Mouse (Mus musculus) midbrain, postnatal 0 days (tissue): ENCODE measurements around the gene Col12a1. TPM values are rescaled to one million over a fixed set of nuclear protein-coding genes. Genes with fewer than 3 reads are reported as not detected.

Experiments used
- ATAC-seq: fragments of 200-750 bp; cut with Nextera tagmentation; 2 replicates; pipeline ENCODE4 v1.8.0; 2017; ENCODE audit warnings: moderate number of reproducible peaks, mild to moderate bottlenecking, moderate TSS enrichment, moderate library complexity; ENCODE audit not compliant: low FRiP score
- DNase-seq: peaks from one replicate; pipeline ENCODE4 v3.0.0-alpha.2; 2015; ENCODE audit warnings: low spot score
- H3K27ac ChIP-seq: fragments of 300-500 bp; sonication (generic); 2 replicates; pipeline ENCODE4 v1.5.1; 2014; ENCODE audit warnings: low read depth, mild to moderate bottlenecking, low read length, mixed read lengths
- H3K27me3 ChIP-seq: fragments of 300-500 bp; sonication (generic); 2 replicates; pipeline ENCODE4 v1.6.1; 2014; ENCODE audit warnings: low read length, control low read depth, mixed read lengths; ENCODE audit not compliant: insufficient read depth
- H3K36me3 ChIP-seq: fragments of 300-500 bp; sonication (generic); 2 replicates; pipeline ENCODE4 v1.6.1; 2014; ENCODE audit warnings: low read length, control low read depth, mixed read lengths; ENCODE audit not compliant: insufficient read depth
- H3K4me1 ChIP-seq: fragments of 300-500 bp; sonication (generic); 2 replicates; pipeline ENCODE4 v1.6.1; 2014; ENCODE audit warnings: mild to moderate bottlenecking, control low read depth, antibody characterized with exemption, low read length, mixed read lengths; ENCODE audit not compliant: insufficient read depth
- H3K4me2 ChIP-seq: fragments of 300-500 bp; sonication (generic); 2 replicates; pipeline ENCODE4 v1.6.1; 2014; ENCODE audit warnings: low read depth, mild to moderate bottlenecking, low read length, mixed read lengths; ENCODE audit not compliant: poor library complexity, severe bottlenecking
- H3K4me3 ChIP-seq: fragments of 300-500 bp; sonication (generic); 2 replicates; pipeline ENCODE4 v1.5.1; 2014; ENCODE audit warnings: low read depth, mild to moderate bottlenecking, low read length, moderate library complexity
- H3K9ac ChIP-seq: fragments of 300-500 bp; sonication (generic); replicated peaks from 2 replicates; pipeline ENCODE4 v1.6.1; 2014; ENCODE audit warnings: mild to moderate bottlenecking, low read length, moderate library complexity, mixed read lengths; ENCODE audit not compliant: poor library complexity, severe bottlenecking
- H3K9me3 ChIP-seq: fragments of 300-500 bp; sonication (generic); 2 replicates; pipeline ENCODE4 v1.6.1; 2016; ENCODE audit warnings: low read length, control low read depth
- CTCF ChIP-seq: IDR thresholded peaks from 2 replicates; pipeline ENCODE4 v1.5.1; 2016; ENCODE audit warnings: antibody characterized with exemption, mild to moderate bottlenecking
- WGBS: fragments of 180-500 bp; shearing (Covaris S2); extraction: QIAGEN DNeasy Blood & Tissue Kit; methylation state at CpG from one replicate; pipeline ENCODE4 v1.1.7; 2014; 5-methylcytosine and 5-hydroxymethylcytosine counted together
- polyA plus RNA-seq: library from polyadenylated mRNA; unstranded; fragments of >200 nt; fragmentation: Nextera tagmentation; extraction: Ambion mirVana; gene quantifications from 2 replicates; pipeline ENCODE4 v1.2.1, GENCODE M21; 2015
- total RNA-seq: library from RNA; depleted of rRNA; stranded (reverse); fragments of >200 nt; gene quantifications from 2 replicates; pipeline ENCODE4 v1.2.3, GENCODE M21; 2014

Gene Col12a1
- total and polyA plus RNA-seq, 2 experiments from 2014 or later = 5.9 to 19.8 TPM

DNA sequence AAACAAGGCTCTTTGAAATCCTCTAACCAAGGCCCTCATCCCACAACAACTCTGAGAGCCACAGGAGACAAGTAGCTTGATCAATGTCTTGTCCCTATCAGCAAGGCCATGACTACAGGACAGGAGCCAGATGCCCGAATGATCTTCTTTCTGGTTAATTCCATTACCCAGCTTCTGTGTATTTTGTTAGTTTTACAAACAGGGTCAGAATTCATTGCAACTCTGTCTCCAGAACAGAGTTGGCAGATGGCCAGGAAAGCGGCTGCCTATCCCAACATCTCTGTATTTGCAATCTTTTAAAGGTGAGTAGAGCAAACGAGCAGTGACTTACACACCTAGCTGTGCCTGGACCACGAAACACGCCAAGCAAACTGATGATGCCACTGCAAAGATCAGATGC is 11.7 kb upstream of the Col12a1 start:
- Histone ChIP-seq H3K4me1 (no peaks in the 10 kb centered on the region), H3K4me3 (no peak overlapping the region), H3K36me3 (no peaks in the 10 kb centered on the region), H3K4me2 (no peak overlapping the region), H3K27ac (no peak overlapping the region), H3K9me3 (no peaks in the 10 kb centered on the region), H3K9ac (no peak overlapping the region), H3K27me3 (no peaks in the 10 kb centered on the region)
- no peak for DNase-seq
- no peak for TF ChIP-seq CTCF
- no peak for ATAC-seq
- 84% methylated on average over 5 of the region's 5 CpGs for WGBS

DNA sequence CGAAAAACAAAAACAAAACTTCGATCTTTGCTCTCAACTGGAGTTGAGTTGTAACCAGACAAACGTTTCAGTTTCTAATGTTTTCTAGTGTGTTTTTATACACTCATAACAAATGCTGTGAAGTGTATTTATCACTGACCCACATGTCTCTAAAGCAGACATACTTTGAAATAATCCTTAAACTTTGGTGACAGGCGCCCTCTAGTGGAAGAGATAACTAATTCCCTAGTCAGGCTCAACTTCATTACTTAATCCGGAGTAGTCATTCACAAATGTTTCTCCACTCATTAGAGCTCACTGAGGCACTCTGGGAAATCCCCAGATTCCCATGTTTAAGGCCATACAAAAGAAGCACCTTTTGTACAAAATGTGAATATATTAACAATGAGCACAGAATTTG is 4.5 kb upstream of the Col12a1 start:
- WGBS = 33% methylated on average over 5 of the region's 5 CpGs
- DNase-seq (peak; percentile 82), ATAC-seq (no peak)
- no peak overlapping the region for H3K27ac ChIP-seq
- peak; percentile 85 for TF ChIP-seq CTCF
- H3K4me1 ChIP-seq = peaks cover 4% of the 10 kb centered on the region; the same call in 1 of the 2 replicates
- no peaks in the 10 kb centered on the region for H3K36me3 ChIP-seq
- no peak overlapping the region for H3K9ac ChIP-seq
- no peak overlapping the region for H3K4me2 ChIP-seq
- H3K4me3 ChIP-seq = no peak overlapping the region
- peaks cover 29% of the 10 kb centered on the region for H3K27me3 ChIP-seq
- no peaks in the 10 kb centered on the region for H3K9me3 ChIP-seq

DNA sequence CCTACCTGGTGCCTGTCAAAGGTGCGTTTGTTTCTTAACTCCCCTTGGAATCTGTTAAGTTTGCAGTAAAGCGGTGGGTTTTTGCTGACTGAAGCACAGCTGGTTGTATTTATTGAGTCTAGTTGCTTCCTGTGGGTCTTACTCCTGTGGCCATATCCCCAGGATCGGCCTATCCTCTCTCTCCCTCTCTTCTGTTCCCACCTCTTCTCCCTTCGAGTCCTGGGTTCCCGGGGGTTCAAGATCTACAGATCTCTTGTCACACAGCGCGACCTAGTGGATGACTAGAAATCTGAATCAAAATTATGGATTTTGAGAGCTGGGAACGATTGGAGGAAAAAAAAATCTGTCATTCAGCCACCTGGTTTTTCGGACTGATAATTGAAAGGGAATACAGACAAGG is 2.4 kb upstream of the Col12a1 start:
- DNase-seq (peak; percentile 87), ATAC-seq (no peak)
- Histone ChIP-seq H3K9me3 (no peaks in the 10 kb centered on the region), H3K27ac (no peak overlapping the region), H3K4me1 (peaks cover 4% of the 10 kb centered on the region; the same call in 1 of the 2 replicates), H3K4me3 (no peak overlapping the region), H3K4me2 (peak overlapping the region; percentile 41), H3K27me3 (peaks cover 35% of the 10 kb centered on the region), H3K36me3 (no peaks in the 10 kb centered on the region), H3K9ac (no peak overlapping the region)
- 8% methylated on average over 9 of the region's 9 CpGs for WGBS
- TF ChIP-seq CTCF = peak; percentile 87

DNA sequence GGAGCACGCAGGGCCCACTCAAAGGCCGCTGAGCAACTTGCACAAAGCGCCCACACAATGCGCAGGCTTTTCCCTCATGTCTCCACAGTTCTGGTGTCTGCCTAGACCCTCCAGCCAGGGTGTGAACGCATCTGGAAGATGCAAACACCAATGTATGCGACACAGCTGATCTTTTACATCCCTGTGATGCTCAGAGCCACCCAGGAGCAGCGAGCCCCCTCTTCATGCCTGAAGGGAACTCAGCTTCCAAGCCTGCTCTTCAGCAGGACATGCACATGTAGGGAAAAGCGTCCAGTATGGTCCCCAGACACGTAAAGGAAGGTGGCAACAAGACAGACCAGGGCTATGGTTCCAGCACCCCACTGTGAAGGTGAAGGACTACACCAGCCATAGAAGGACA is 1.5 kb upstream of the Col12a1 start:
- H3K27me3 ChIP-seq = peaks cover 35% of the 10 kb centered on the region
- H3K4me1 ChIP-seq = peaks cover 4% of the 10 kb centered on the region; the same call in 1 of the 2 replicates
- no peak overlapping the region for H3K27ac ChIP-seq
- H3K4me3 ChIP-seq = no peak overlapping the region
- 23% methylated on average over 9 of the region's 9 CpGs for WGBS
- H3K9ac ChIP-seq = no peak overlapping the region
- no peaks in the 10 kb centered on the region for H3K36me3 ChIP-seq
- ATAC-seq = no peak
- no peak overlapping the region for H3K4me2 ChIP-seq
- no peak; the same call in 1 of the 2 replicates for TF ChIP-seq CTCF
- H3K9me3 ChIP-seq = no peaks in the 10 kb centered on the region
- no peak for DNase-seq

DNA sequence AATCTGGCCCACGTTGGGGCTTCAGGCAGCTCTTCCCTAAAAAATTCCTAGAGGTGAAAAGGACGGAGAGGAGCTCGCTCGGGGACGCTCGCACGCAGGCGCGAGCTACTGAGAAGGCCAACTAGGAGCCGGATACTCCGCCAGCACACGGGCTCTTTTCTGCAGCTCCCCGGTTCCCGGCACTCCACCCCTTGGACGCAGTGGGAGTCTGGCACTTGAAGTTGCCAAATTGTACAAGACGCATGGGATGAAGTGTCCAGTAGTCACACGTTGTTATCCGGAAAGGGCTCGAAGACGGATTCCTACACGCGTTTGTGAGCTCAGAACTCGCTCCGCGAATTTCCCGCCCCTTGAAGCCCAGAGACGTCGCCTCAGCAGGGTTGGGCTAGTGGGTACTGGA is 820 bp upstream of the Col12a1 start:
- no peak for TF ChIP-seq CTCF

DNA sequence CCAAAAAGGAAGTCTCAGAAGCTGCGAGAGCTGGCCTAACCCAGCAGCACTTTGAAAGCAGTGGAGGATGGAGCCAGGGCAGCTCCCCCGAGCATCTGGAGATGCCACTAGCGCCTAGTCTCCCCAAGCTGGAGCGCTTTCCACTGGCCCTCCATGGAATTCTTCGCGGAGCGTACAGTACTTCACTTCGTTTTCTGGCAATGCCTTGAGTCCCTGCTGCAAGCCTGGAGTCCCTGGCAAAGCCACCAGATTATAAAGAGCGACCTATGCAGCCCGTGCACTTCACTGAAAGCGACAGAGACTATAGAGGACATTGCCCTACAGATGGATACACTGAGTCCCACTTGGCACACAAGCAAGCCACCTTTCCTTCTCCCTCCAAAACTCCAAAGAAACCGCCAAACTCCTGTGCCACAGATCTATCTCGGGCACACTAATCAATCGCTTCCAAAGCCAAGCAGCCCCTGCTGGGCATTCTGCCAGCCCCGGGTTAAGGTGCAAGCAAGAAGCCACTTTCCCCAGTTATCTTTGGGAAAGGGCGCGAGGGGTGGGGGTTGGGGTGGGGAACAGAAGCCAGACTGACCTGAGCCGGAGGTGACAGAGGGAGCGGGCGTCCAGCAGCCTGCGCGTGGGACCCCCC is 675 bp downstream of the Col12a1 start:
- ATAC-seq = peak; percentile 1
- Histone ChIP-seq H3K9ac (peak overlapping the region; percentile 44; the same call in 1 of the 2 replicates), H3K4me1 (peaks cover 4% of the 10 kb centered on the region; the same call in 1 of the 2 replicates), H3K27me3 (peaks cover 35% of the 10 kb centered on the region), H3K4me3 (peak overlapping the region; percentile 48), H3K9me3 (no peaks in the 10 kb centered on the region), H3K27ac (no peak overlapping the region), H3K4me2 (peak overlapping the region; percentile 93), H3K36me3 (no peaks in the 10 kb centered on the region)
- 1% methylated on average over 20 of the region's 22 CpGs for WGBS
- TF ChIP-seq CTCF = no peak; the same call in 1 of the 2 replicates
- no peak for DNase-seq

More for the DNA sequence above, 820 bp upstream of the Col12a1 start:
- no peaks in the 10 kb centered on the region for H3K9me3 ChIP-seq
- peaks cover 35% of the 10 kb centered on the region for H3K27me3 ChIP-seq
- peak overlapping the region; percentile 93 for H3K4me2 ChIP-seq
- WGBS = under 1% methylated on average over 28 of the region's 28 CpGs
- H3K4me1 ChIP-seq = peaks cover 4% of the 10 kb centered on the region; the same call in 1 of the 2 replicates
- no peaks in the 10 kb centered on the region for H3K36me3 ChIP-seq
- no peak overlapping the region for H3K27ac ChIP-seq
- no peak overlapping the region; the same call in none of the 2 replicates for H3K9ac ChIP-seq
- DNase-seq (no peak), ATAC-seq (no peak)
- peak overlapping the region; percentile 48 for H3K4me3 ChIP-seq
